Mouse (Mus musculus): ENCODE results near the gene Ppp1r14c.

GRCm38 (mm10) chr10:3411222-3411621 is 45.4 kb downstream of the Ppp1r14c start:
- TF ChIP-seq CTCF (IDR thresholded peaks at IDR 0.05; ENCODE audit: low read depth), result no peak
- no peak for TF ChIP-seq EP300 (optimal IDR thresholded peaks at IDR 0.05)

All from stomach, postnatal 0 days (tissue).